Mouse (Mus musculus) lung, postnatal 0 days (tissue): ENCODE results near the gene Actr2.

Experiments
- CTCF ChIP-seq: IDR thresholded peaks from 2 replicates; pipeline ENCODE4 v1.5.1; 2016; ENCODE audit warnings: antibody characterized with exemption, mild to moderate bottlenecking
- EP300 ChIP-seq: IDR thresholded peaks from 2 replicates; pipeline ENCODE4 v1.6.1; 2016; ENCODE audit warnings: antibody characterized with exemption, mild to moderate bottlenecking, control low read depth

- TF ChIP-seq CTCF (no peak), EP300 (no peak)
These were observed 53.0 kb downstream of the Actr2 start for GRCm38 (mm10) chr11:20059736-20060135.
